Mouse (Mus musculus) cerebellum, adult 9-10 months (tissue): Measurements from ENCODE around the gene Olfr586.

Experiments
- DNase-seq: peaks from one replicate; pipeline ENCODE4 v3.0.0; 2022

Gene Olfr586

DNA sequence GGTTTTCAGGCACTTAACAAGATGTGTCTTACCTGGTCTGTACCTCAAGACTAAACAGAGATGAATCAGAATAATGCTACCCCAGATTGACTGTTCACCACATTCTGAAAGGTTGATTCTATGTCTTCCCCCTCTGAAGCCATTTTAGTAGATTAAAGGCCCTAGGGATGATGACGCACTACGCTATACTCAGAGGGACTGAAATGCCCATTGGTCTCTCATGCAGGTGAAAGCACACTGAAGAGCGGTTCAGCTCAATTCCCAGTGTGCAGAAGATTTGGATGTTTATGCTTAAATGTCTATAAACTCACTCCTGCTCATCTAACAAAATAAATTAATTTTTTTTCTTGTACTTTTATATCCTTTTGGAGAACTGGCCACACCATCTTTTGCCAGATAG, at the start of gene Olfr586:
TSS of gene Olfr586 (minus strand) at position 101 of the 400 bp plus-strand sequence.
- no peak for DNase-seq

DNA sequence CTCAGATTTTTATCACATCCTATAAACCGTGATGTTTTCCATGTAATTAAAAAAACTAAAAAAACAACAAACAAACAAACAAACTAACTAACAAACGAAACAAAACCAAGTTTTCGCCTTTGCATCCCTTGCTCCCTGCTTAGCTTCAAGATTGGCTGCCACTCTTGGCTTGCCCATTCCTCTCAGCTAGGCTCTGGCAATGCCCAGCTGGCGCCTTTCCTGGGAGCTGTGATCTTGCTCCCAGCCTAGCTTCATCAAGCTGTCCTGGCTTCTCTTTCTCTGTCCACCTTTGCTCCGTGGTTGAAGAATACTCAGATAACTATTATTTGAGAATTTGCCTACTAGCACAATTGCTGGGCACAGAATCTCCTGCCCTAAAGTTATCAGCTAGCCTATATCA, 44.3 kb upstream of the Olfr586 start:
- DNase-seq, result no peak

- no peak for DNase-seq
These were observed 30.8 kb upstream of the Olfr586 start, which contains the start of gene Olfr589 for GRCm38 (mm10) chr7:103156256-103156655. Olfr589 (minus strand) TSS chr7:103156356.

DNA sequence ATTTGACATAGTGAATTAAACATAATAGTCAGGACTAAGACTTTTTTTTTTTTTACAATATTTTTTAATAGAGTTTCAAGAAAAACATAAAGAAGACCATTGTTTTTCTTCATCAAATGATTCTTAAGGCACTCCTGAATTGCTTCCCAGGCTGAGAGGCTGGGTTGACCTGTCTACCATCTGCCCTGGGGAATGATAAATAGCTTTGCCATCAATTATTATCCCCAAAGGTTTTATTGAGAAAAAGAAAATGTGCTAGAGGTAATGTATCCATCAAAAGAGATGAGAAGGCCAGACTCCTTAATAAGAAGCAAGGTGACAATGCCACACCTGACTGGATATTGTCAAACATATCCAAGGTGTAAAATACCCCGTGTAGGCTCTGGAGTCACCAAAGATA, 15.1 kb upstream of the Olfr586 start, which contains the start of gene Olfr588-ps1:
TSS of gene Olfr588-ps1 (plus strand) at position 301 of the 400 bp plus-strand sequence.
- DNase-seq, result no peak

- DNase-seq, result no peak
These were observed 6.0 kb downstream of the Olfr586 start for GRCm38 (mm10) chr7:103119406-103119805.

GRCm38 (mm10) chr7:103097420-103097819, 28.0 kb downstream of the Olfr586 start, which contains the start of gene Olfr585:
Olfr585 (plus strand) TSS chr7:103097720.
- DNase-seq, result no peak

DNA sequence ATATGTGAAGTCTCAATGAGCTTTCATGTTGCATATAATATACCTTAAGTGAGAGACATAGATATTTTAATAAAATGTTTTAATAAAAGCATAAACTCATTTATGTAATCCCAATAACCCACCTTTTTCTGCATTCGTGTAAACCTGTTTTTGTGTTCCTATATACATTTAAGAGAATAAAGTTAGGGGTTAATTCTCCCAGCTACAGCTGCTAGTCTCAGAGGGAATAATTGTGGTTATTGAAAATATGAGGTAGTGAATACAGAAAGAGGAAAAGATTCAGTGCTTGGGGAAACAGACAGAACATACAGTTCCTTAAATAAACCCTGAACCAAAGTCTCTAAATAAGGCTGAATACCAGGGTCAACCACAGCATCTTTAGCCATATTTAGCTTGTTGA, 43.9 kb downstream of the Olfr586 start, which contains the start of gene Olfr584:
TSS of gene Olfr584 (plus strand) at position 301 of the 400 bp plus-strand sequence.
- no peak for DNase-seq
